Mouse (Mus musculus) small intestine, adult 2 months (tissue): Measurements from ENCODE around the gene Dlk2. TPM values are rescaled to one million over a fixed set of nuclear protein-coding genes. Genes with fewer than 3 reads are reported as not detected.
A peak's percentile ranks its signal among the peaks of the same experiment; 100 is the strongest.

Source experiments
- H3K27ac ChIP-seq: fragments of 200-500 bp; 2 replicates; pipeline ENCODE4 v1.5.1; 2012; ENCODE audit warnings: low read depth, low read length, control low read depth, inconsistent platforms; ENCODE audit not compliant: insufficient read depth
- H3K27me3 ChIP-seq: fragments of 200-500 bp; 2 replicates; pipeline ENCODE4 v1.6.1; 2012; ENCODE audit warnings: mild to moderate bottlenecking, moderate library complexity, low read length, inconsistent platforms; ENCODE audit not compliant: control insufficient read depth, insufficient read depth
- H3K36me3 ChIP-seq: fragments of 200-500 bp; 2 replicates; pipeline ENCODE4 v1.6.1; 2012; ENCODE audit warnings: mild to moderate bottlenecking, low read length, control low read depth, inconsistent platforms; ENCODE audit not compliant: control insufficient read depth, insufficient read depth
- H3K4me1 ChIP-seq: fragments of 200-500 bp; 2 replicates; pipeline ENCODE4 v1.6.1; 2012; ENCODE audit warnings: low read length, inconsistent platforms, mixed read lengths; ENCODE audit not compliant: control insufficient read depth, insufficient read depth, insufficient read length
- H3K4me3 ChIP-seq: fragments of 200-500 bp; 2 replicates; pipeline ENCODE4 v1.5.1; 2012; ENCODE audit warnings: low read depth, mild to moderate bottlenecking, control low read depth, inconsistent platforms, low read length, moderate library complexity
- CTCF ChIP-seq: fragments of 200-500 bp; IDR thresholded peaks from 2 replicates; pipeline ENCODE4 v1.5.1; 2012; ENCODE audit warnings: low read depth, mild to moderate bottlenecking, control low read depth, inconsistent platforms, low read length, moderate library complexity, mixed read lengths; ENCODE audit not compliant: insufficient replicate concordance, insufficient read length; ENCODE audit errors: extremely low read depth
- POLR2A ChIP-seq: fragments of 200-500 bp; IDR thresholded peaks from 2 replicates; pipeline ENCODE4 v1.6.1; 2012; ENCODE audit warnings: low read depth, mild to moderate bottlenecking, control low read depth, inconsistent platforms, low read length, moderate library complexity
- WGBS: fragments of 180-500 bp; shearing (Covaris S2); methylation state at CpG from one replicate; pipeline ENCODE4 v1.1.7; 2018; 5-methylcytosine and 5-hydroxymethylcytosine counted together
- polyA plus RNA-seq: library from polyadenylated mRNA; depleted of rRNA; stranded (reverse); fragments of >200 nt; gene quantifications from 2 replicates; pipeline ENCODE4 v1.2.3, GENCODE M21; 2012

Dlk2 gene
- polyA plus RNA-seq, 1 experiment = 1.0 TPM

GRCm38 (mm10) chr17:46274465-46274864 is 22.8 kb upstream of the Dlk2 start:
- no peaks in the 10 kb centered on the region for H3K27me3 ChIP-seq
- no peak overlapping the region for H3K4me3 ChIP-seq
- H3K4me1 ChIP-seq = peaks cover 7% of the 10 kb centered on the region
- H3K36me3 ChIP-seq = peaks cover 14% of the 10 kb centered on the region
- H3K27ac ChIP-seq = no peak overlapping the region
- 84% methylated on average over 6 of the region's 6 CpGs for WGBS
- no peak for TF ChIP-seq CTCF
- TF ChIP-seq POLR2A = no peak

GRCm38 (mm10) chr17:46275034-46275433 is 22.2 kb upstream of the Dlk2 start:
- no peak overlapping the region for H3K27ac ChIP-seq
- no peak for TF ChIP-seq POLR2A
- TF ChIP-seq CTCF = no peak
- H3K27me3 ChIP-seq = no peaks in the 10 kb centered on the region
- H3K4me1 ChIP-seq = peaks cover 7% of the 10 kb centered on the region
- no peak overlapping the region for H3K4me3 ChIP-seq
- WGBS = 94% methylated on average over 6 of the region's 6 CpGs
- H3K36me3 ChIP-seq = peaks cover 14% of the 10 kb centered on the region

- Histone ChIP-seq H3K4me3 (no peak overlapping the region), H3K27ac (no peak overlapping the region), H3K36me3 (peaks cover 17% of the 10 kb centered on the region), H3K27me3 (no peaks in the 10 kb centered on the region), H3K4me1 (peaks cover 3% of the 10 kb centered on the region; the same call in 1 of the 2 replicates)
- TF ChIP-seq POLR2A = no peak
- TF ChIP-seq CTCF = no peak
- WGBS = 93% methylated on average over 10 of the region's 10 CpGs
These were observed 21.7 kb upstream of the Dlk2 start for GRCm38 (mm10) chr17:46275506-46275905.

GRCm38 (mm10) chr17:46277586-46277985 is 19.6 kb upstream of the Dlk2 start:
- H3K36me3 ChIP-seq = peaks cover 10% of the 10 kb centered on the region
- TF ChIP-seq CTCF = no peak
- no peak for TF ChIP-seq POLR2A
- no peaks in the 10 kb centered on the region for H3K27me3 ChIP-seq
- H3K4me1 ChIP-seq = peaks cover 2% of the 10 kb centered on the region
- no peak overlapping the region for H3K4me3 ChIP-seq
- WGBS = 78% methylated on average over 4 of the region's 4 CpGs
- no peak overlapping the region for H3K27ac ChIP-seq

GRCm38 (mm10) chr17:46278011-46278765 is 19.0 kb upstream of the Dlk2 start:
- TF ChIP-seq POLR2A (no peak), CTCF (no peak)
- no peak overlapping the region for H3K4me3 ChIP-seq
- peaks cover 3% of the 10 kb centered on the region for H3K4me1 ChIP-seq
- WGBS = 92% methylated on average over 12 of the region's 12 CpGs
- no peak overlapping the region for H3K27ac ChIP-seq
- no peaks in the 10 kb centered on the region for H3K27me3 ChIP-seq
- H3K36me3 ChIP-seq = peaks cover 10% of the 10 kb centered on the region

GRCm38 (mm10) chr17:46282483-46283123 is 14.6 kb upstream of the Dlk2 start, which contains the start of gene Tjap1:
TSS of gene Tjap1 (minus strand) at chr17:46283026.
- H3K27ac ChIP-seq = peak within 1 kb of the TSS; percentile 67
- no peaks in the 10 kb centered on the region for H3K27me3 ChIP-seq
- H3K4me1 ChIP-seq = peaks cover 7% of the 10 kb centered on the region
- WGBS = under 1% methylated on average over 37 of the region's 37 CpGs
- TF ChIP-seq POLR2A (peak; percentile 65; the same call in 1 of the 2 replicates), CTCF (no peak)
- H3K4me3 ChIP-seq = peak within 1 kb of the TSS; percentile 98
- peaks cover 6% of the 10 kb centered on the region for H3K36me3 ChIP-seq

GRCm38 (mm10) chr17:46283140-46283539 is 14.1 kb upstream of the Dlk2 start:
- H3K27me3 ChIP-seq = no peaks in the 10 kb centered on the region
- whole genome bisulfite sequencing = 13% methylated on average over 9 of the region's 9 CpGs
- no peak for TF ChIP-seq POLR2A
- TF ChIP-seq CTCF = no peak
- peaks cover 7% of the 10 kb centered on the region for H3K4me1 ChIP-seq
- peak overlapping the region; percentile 22 for H3K4me3 ChIP-seq
- peak overlapping the region; percentile 67 for H3K27ac ChIP-seq
- H3K36me3 ChIP-seq = peaks cover 4% of the 10 kb centered on the region; the same call in 1 of the 2 replicates
